Mouse (Mus musculus): ENCODE measurements at regions not wholly inside any gene's neighbourhood (a gene's known extent, or its start where the extent isn't known, plus 50 kb on each side); places are given as distances from the start of the nearest gene placed in this dataset.

DNA sequence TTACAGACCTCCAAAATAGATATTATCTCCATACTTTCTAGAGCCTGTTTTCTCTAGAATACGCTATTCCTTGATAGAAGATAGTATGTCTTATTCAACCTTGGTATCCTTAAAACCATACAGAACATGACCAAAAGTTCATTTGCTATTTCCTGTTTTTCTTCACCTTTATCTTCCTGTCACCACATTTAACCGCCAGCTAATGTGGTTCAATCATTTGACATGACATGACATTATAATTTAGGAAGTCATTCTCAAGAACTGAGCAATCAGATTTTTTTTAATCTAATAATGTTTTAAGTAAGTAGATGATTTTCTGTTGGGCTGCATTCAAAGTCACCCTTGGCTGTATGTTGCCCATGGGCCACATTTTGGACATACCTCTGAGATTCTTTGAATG, 213.3 kb downstream of the Dad1 start:
- TF ChIP-seq CTCF (conservative IDR thresholded peaks at IDR 0.05; ENCODE audit: insufficient read depth, insufficient read length, low read depth, low read length), result no peak
- TF ChIP-seq POLR2A (IDR thresholded peaks at IDR 0.05; ENCODE audit: low read depth, low read length), result no peak

Data from kidney, adult 2 months (tissue).